Mouse (Mus musculus) mouse embryonic stem cell (cell line): ENCODE data around the gene Prr7.

Experiments used
- in situ Hi-C, 2 experiments: fragments of 300-500 bp; cut with MboI; formaldehyde crosslinking; loops; 1 replicate in 1 of 2; 3 replicates in 1 of 2; pipeline ENCODE4 v1.14.3; 2019 to 2020; ENCODE audit warnings: low sequenced_read_pairs in 2 of 2, low pct_unique_long_range_greater_than_20kb in 1 of 2, mixed read lengths in 1 of 2; ENCODE audit not compliant: unreplicated experiment in 1 of 2

The Prr7 gene

GRCm38 (mm10) chr13:55446483-55447105 is 17.5 kb upstream of the Prr7 start:
- in situ Hi-C loops: no loop called here

GRCm38 (mm10) chr13:55447543-55447943 is 16.5 kb upstream of the Prr7 start:
- in situ Hi-C loops: no loop called here

GRCm38 (mm10) chr13:55448131-55448530 is 15.9 kb upstream of the Prr7 start:
- in situ Hi-C loops: no loop called here

- in situ Hi-C loops: no loop called here
These were observed 14.9 kb upstream of the Prr7 start for GRCm38 (mm10) chr13:55449205-55449604.

GRCm38 (mm10) chr13:55449679-55450441 is 14.2 kb upstream of the Prr7 start:
- in situ Hi-C loops: no loop called here

- in situ Hi-C loops: no loop called here
These were observed 13.5 kb upstream of the Prr7 start for GRCm38 (mm10) chr13:55450511-55450980.

GRCm38 (mm10) chr13:55451296-55451695 is 12.8 kb upstream of the Prr7 start:
- in situ Hi-C loops: no loop called here

- in situ Hi-C loops: no loop called here
These were observed 12.1 kb upstream of the Prr7 start for GRCm38 (mm10) chr13:55451785-55452549.

- in situ Hi-C loops: no loop called here
These were observed 1.1 kb upstream of the Prr7 start for GRCm38 (mm10) chr13:55462965-55463364.

GRCm38 (mm10) chr13:55463399-55464026 is 554 bp upstream of the Prr7 start:
- in situ Hi-C loops: no loop called here

GRCm38 (mm10) chr13:55465184-55465583 is 1.1 kb downstream of the Prr7 start:
- in situ Hi-C loops: no loop called here

GRCm38 (mm10) chr13:55465830-55466440 is 1.9 kb downstream of the Prr7 start:
- in situ Hi-C loops: no loop called here

- in situ Hi-C loops: no loop called here
These were observed 4.9 kb downstream of the Prr7 start for GRCm38 (mm10) chr13:55468851-55469560.

GRCm38 (mm10) chr13:55470372-55470771 is 6.3 kb downstream of the Prr7 start:
- in situ Hi-C loops: loop anchor here in 1 of 2 experiments (10.0 kb wide), 1 partner anchor 66 kb away; no protein-coding TSS in a partner anchor

- in situ Hi-C loops: loop anchor here in 1 of 2 experiments (10.0 kb wide), 1 partner anchor 66 kb away; no protein-coding TSS in a partner anchor
These were observed 7.2 kb downstream of the Prr7 start for GRCm38 (mm10) chr13:55471156-55471818.

GRCm38 (mm10) chr13:55471819-55472131 is 7.7 kb downstream of the Prr7 start:
- in situ Hi-C loops: loop anchor here in 1 of 2 experiments (10.0 kb wide), 1 partner anchor 67 kb away; no protein-coding TSS in a partner anchor
